In genomic region chr2:38986580-38986979, GRCm38 (mm10) we compare ENCODE assay signal across 11 mouse cellular contexts. TPM values are rescaled to one million over a fixed set of nuclear protein-coding genes. Genes with fewer than 3 reads are reported as not detected.
DNase-seq lines count a peak whose midpoint lies in the region.
"Had no signal": no experiment of that assay in that cellular context is flagged by ENCODE, and none has a peak within 500 bp of the region (broad histone marks: within the 10 kb centered on the region; RNA-seq: fewer than 3 reads in every experiment).

No protein-coding gene starts in this region.

- intact Hi-C loops in left cerebral cortex, postnatal 4 days (cut with DNase I): no loop called here
- intact Hi-C loops in left cerebral cortex, postnatal 14 days (cut with DNase I): no loop called here

- DNase-seq in adrenal gland, adult 2 months: peak; percentile 39
- DNase-seq in adrenal gland, adult 8-10 months: no peak
- DNase-seq in left cerebral cortex, postnatal 4 days: peak; percentile 32
- DNase-seq in left cerebral cortex, postnatal 14 days (ENCODE audit: low spot score in 2 of 2): no peak
- peak; percentile 80 to 85 for DNase-seq in heart, adult 9 months (ENCODE audit: low spot score in 2 of 2)
- peak; percentile 83 for DNase-seq in lung, postnatal 36 days
- DNase-seq in cerebellum, adult 8-10 months: no peak
- DNase-seq in right cerebral cortex, adult 18-20 months: no peak
- DNase-seq: cerebellum, adult 18-20 months; thymus, postnatal 36 days had no signal

RNA-seq across cellular contexts. Expression of gene Wdr38, which starts 10.7 kb away (rescaled TPM):
- total RNA-seq in adrenal gland, adult 2 months (2021): under 1 TPM; 0.43 to 0.52 TPM
- polyA plus RNA-seq in adrenal gland, adult 2 months (2012; rRNA removed): 0.43 and 1.2 TPM in 2 replicates
- 1 to 10 TPM in 1 of 4 experiments, under 1 TPM in 3; 0.38 to 1.3 (median 0.64) TPM for total RNA-seq in adrenal gland, adult 8-10 months (2022)
- total RNA-seq in left cerebral cortex, postnatal 4 days (2021): under 1 TPM; 0.46 to 0.58 TPM
- total RNA-seq in left cerebral cortex, postnatal 14 days (2021): under 1 TPM; 0.40 to 0.51 TPM

RNA-seq across cellular contexts. Expression of gene Arpc5l, which starts 18.6 kb away (rescaled TPM):
- total RNA-seq in adrenal gland, adult 2 months (2021): 10 to 100 TPM; 66.7 to 78.4 TPM
- polyA plus RNA-seq in adrenal gland, adult 2 months (2012; rRNA removed): 56.4 and 66.7 TPM in 2 replicates
- total RNA-seq in adrenal gland, adult 8-10 months (2022): 10 to 100 TPM; 86.2 to 93.4 (median 87.6) TPM
- 10 to 100 TPM; 77.8 to 79.7 TPM for total RNA-seq in left cerebral cortex, postnatal 4 days (2021)
- 100 to 1,000 TPM; 100 to 107 TPM for total RNA-seq in left cerebral cortex, postnatal 14 days (2021)

RNA-seq across cellular contexts. Expression of gene Rpl35, which starts 18.8 kb away (rescaled TPM):
- 100 to 1,000 TPM; 510 to 597 TPM for total RNA-seq in adrenal gland, adult 2 months (2021)
- polyA plus RNA-seq in adrenal gland, adult 2 months (2012; rRNA removed): 58.5 and 60.0 TPM in 2 replicates
- 100 to 1,000 TPM; 431 to 487 (median 461) TPM for total RNA-seq in adrenal gland, adult 8-10 months (2022)
- 100 to 1,000 TPM; 436 to 486 TPM for total RNA-seq in left cerebral cortex, postnatal 4 days (2021)
- total RNA-seq in left cerebral cortex, postnatal 14 days (2021): 100 to 1,000 TPM; 234 to 241 TPM

RNA-seq across cellular contexts. Expression of gene Olfml2a, which starts 54.8 kb away (rescaled TPM):
- 10 to 100 TPM in 1 of 2 experiments, 1 to 10 TPM in 1; 6.7 to 12.0 TPM for total RNA-seq in adrenal gland, adult 2 months (2021)
- 5.9 TPM in 2 replicates for polyA plus RNA-seq in adrenal gland, adult 2 months (2012; rRNA removed)
- total RNA-seq in adrenal gland, adult 8-10 months (2022): 10 to 100 TPM in 2 of 4 experiments, 1 to 10 TPM in 2; 6.9 to 18.9 (median 12.6) TPM
- total RNA-seq in left cerebral cortex, postnatal 4 days (2021): 1 to 10 TPM; 4.4 to 5.4 TPM
- total RNA-seq in left cerebral cortex, postnatal 14 days (2021): 1 to 10 TPM; 3.5 to 4.0 TPM
- polyA plus RNA-seq: G1E had no signal

RNA-seq across cellular contexts. Expression of gene Nr6a1, which starts 59.1 kb away (rescaled TPM):
- total RNA-seq in adrenal gland, adult 2 months (2021): 1 to 10 TPM; 5.1 to 6.4 TPM
- polyA plus RNA-seq in adrenal gland, adult 2 months (2012; rRNA removed): 2.7 TPM in 2 replicates
- 10 to 100 TPM in 2 of 4 experiments, 1 to 10 TPM in 2; 6.6 to 15.8 (median 9.7) TPM for total RNA-seq in adrenal gland, adult 8-10 months (2022)
- 1 to 10 TPM; 6.6 TPM for total RNA-seq in left cerebral cortex, postnatal 4 days (2021)
- total RNA-seq in left cerebral cortex, postnatal 14 days (2021): 1 to 10 TPM; 4.7 to 6.2 TPM

Comparison
In these comparisons a context has a peak if more than half of its experiments do, and no peak if none do; other contexts are left out.
1. DNase-seq: peak in adrenal gland, adult 2 months (single experiment), left cerebral cortex, postnatal 4 days (single experiment), heart, adult 9 months (2 of 2) and lung, postnatal 36 days (single experiment); none in adrenal gland, adult 8-10 months (single experiment), left cerebral cortex, postnatal 14 days (0 of 2), cerebellum, adult 8-10 months (single experiment) and right cerebral cortex, adult 18-20 months (single experiment).